Mouse (Mus musculus) cortical plate, adult 2 months (tissue): ENCODE results near the gene Psmd11.

Experiments
- CTCF ChIP-seq: fragments of 200-500 bp; IDR thresholded peaks from 2 replicates; pipeline ENCODE4 v1.5.1; 2011; ENCODE audit warnings: mild to moderate bottlenecking, control low read depth, low read length; ENCODE audit not compliant: insufficient read depth; ENCODE audit errors: extremely low read depth
- POLR2A ChIP-seq: fragments of 200-500 bp; IDR thresholded peaks from 2 replicates; pipeline ENCODE4 v1.6.1; 2011; ENCODE audit warnings: mild to moderate bottlenecking, low read length, control low read depth; ENCODE audit not compliant: insufficient read depth; ENCODE audit errors: extremely low read depth

- no peak for TF ChIP-seq POLR2A
- no peak for TF ChIP-seq CTCF
Observed at GRCm38 (mm10) chr11:80474846-80475245, 46.4 kb downstream of the Psmd11 start.
